Mouse (Mus musculus): Measurements from ENCODE around the gene Tmprss11b. TPM values are rescaled to one million over a fixed set of nuclear protein-coding genes. Genes with fewer than 3 reads are reported as not detected.

Gene Tmprss11b
- polyA plus RNA-seq, 1 experiment from 2014 or later = not detected

Other genes with a start within 250 kb of the Tmprss11b start
- gene Tmprss11a, start 207.4 kb downstream of the Tmprss11b start, polyA plus RNA-seq (2016; fragmentation: Nextera tagmentation; extraction: Ambion mirVana) = 0.11 TPM in 1 of 2 replicates, not detected in the other
- gene Tmprss11g, start 157.8 kb downstream of the Tmprss11b start, polyA plus RNA-seq (2016; fragmentation: Nextera tagmentation; extraction: Ambion mirVana) = not detected in 2 replicates
- not detected in 2 replicates for gene Tmprss11f, start 43.9 kb downstream of the Tmprss11b start, polyA plus RNA-seq (2016; fragmentation: Nextera tagmentation; extraction: Ambion mirVana)
- 0.06 TPM in 1 of 2 replicates, not detected in the other for gene Tmprss11e, start 69.5 kb upstream of the Tmprss11b start, polyA plus RNA-seq (2016; fragmentation: Nextera tagmentation; extraction: Ambion mirVana)
- 54.1 and 55.4 TPM in 2 replicates for gene Ythdc1, start 127.9 kb upstream of the Tmprss11b start, polyA plus RNA-seq (2016; fragmentation: Nextera tagmentation; extraction: Ambion mirVana)
- gene Ugt2b34, start 230.6 kb upstream of the Tmprss11b start, polyA plus RNA-seq (2016; fragmentation: Nextera tagmentation; extraction: Ambion mirVana) = not detected in 2 replicates